In genomic region chr6:15727681-15728410, GRCm38 (mm10) we compare ENCODE assay signal across 10 mouse cellular contexts. TPM values are rescaled to one million over a fixed set of nuclear protein-coding genes. Genes with fewer than 3 reads are reported as not detected.
DNase-seq lines count a peak whose midpoint lies in the region; ATAC-seq and TF ChIP-seq lines count a peak whose summit lies in the region.
"Had no signal": no experiment of that assay in that cellular context is flagged by ENCODE, and none has a peak within 500 bp of the region (broad histone marks: within the 10 kb centered on the region; RNA-seq: fewer than 3 reads in every experiment).

No protein-coding gene starts in this region.

- no peak overlapping the region for H3K4me3 ChIP-seq in embryonic fibroblast, embryonic 13.5 days (ENCODE audit: insufficient read depth, low read length)
- no peak overlapping the region for H3K4me3 ChIP-seq in kidney, postnatal 0 days (replicated peaks; ENCODE audit: low read depth, low read length)
- H3K4me3 ChIP-seq: liver, embryonic 13.5 days had no signal

- no peaks in the 10 kb centered on the region for H3K27me3 ChIP-seq in kidney, postnatal 0 days (ENCODE audit: insufficient read depth, low read length)
- H3K27me3 ChIP-seq: liver, embryonic 13.5 days had no signal

- H3K9ac ChIP-seq in kidney, postnatal 0 days (ENCODE audit: low read depth, low read length) = no peak overlapping the region
- H3K9ac ChIP-seq: liver, embryonic 13.5 days had no signal

- H3K4me2 ChIP-seq in kidney, postnatal 0 days (ENCODE audit: low read length) = 0 out of 2 replicates have a peak overlapping the region, but pooled peaks have one; percentile 10
- H3K4me2 ChIP-seq: liver, embryonic 13.5 days had no signal

- H3K36me3 ChIP-seq in kidney, postnatal 0 days (ENCODE audit: insufficient read depth, low read length) = no peaks in the 10 kb centered on the region
- H3K36me3 ChIP-seq: liver, embryonic 13.5 days had no signal

- DNase-seq in heart, adult 11 months = peak; percentile 87
- DNase-seq in heart, adult 18-20 months = no peak
- peak; percentile 72 for DNase-seq in 3T3-L1 (ENCODE audit: low read depth, low spot score)
- peak; percentile 85 for DNase-seq in kidney, postnatal 0 days (ENCODE audit: low spot score)
- DNase-seq in layer of hippocampus, postnatal 14 days (ENCODE audit: low spot score in 2 of 2) = no peak
- DNase-seq in frontal cortex, postnatal 25 days (ENCODE audit: low spot score in 2 of 2) = no peak
- no peak for DNase-seq in retina, embryonic 14.5 days (ENCODE audit: low spot score)
- DNase-seq: liver, embryonic 13.5 days; thymus, adult 2 months had no signal

- 30% methylated on average over 4 of the region's 4 CpGs for whole genome bisulfite sequencing in kidney, postnatal 0 days

- ATAC-seq in kidney, postnatal 0 days (replicated peaks; ENCODE audit: low FRiP score, low read depth) = 0 out of 2 replicates have a peak, but pooled peaks have one; percentile 46

- H3K27ac ChIP-seq in embryonic fibroblast, embryonic 13.5 days (ENCODE audit: insufficient read depth, low read length) = peak overlapping the region; percentile 83
- peak overlapping the region; percentile 62 for H3K27ac ChIP-seq in kidney, postnatal 0 days
- H3K27ac ChIP-seq: liver, embryonic 13.5 days had no signal

- H3K4me1 ChIP-seq in embryonic fibroblast, embryonic 13.5 days (ENCODE audit: control insufficient read depth, insufficient read depth, low read length) = peaks cover 26% of the 10 kb centered on the region
- H3K4me1 ChIP-seq in kidney, postnatal 0 days (replicated peaks; ENCODE audit: insufficient read depth, low read length) = peaks cover 17% of the 10 kb centered on the region
- H3K4me1 ChIP-seq: liver, embryonic 13.5 days had no signal

- no peak for TF ChIP-seq POLR2A in embryonic fibroblast, embryonic 13.5 days (IDR thresholded peaks at IDR 0.05; ENCODE audit: low read depth, low read length)

- no peaks in the 10 kb centered on the region for H3K9me3 ChIP-seq in kidney, postnatal 0 days (replicated peaks; ENCODE audit: low read length)
- H3K9me3 ChIP-seq: liver, embryonic 13.5 days had no signal

- no peak for TF ChIP-seq CTCF in embryonic fibroblast, embryonic 13.5 days (IDR thresholded peaks at IDR 0.05; ENCODE audit: borderline replicate concordance, insufficient read depth, low read length)
- no peak for TF ChIP-seq CTCF in kidney, postnatal 0 days (IDR thresholded peaks at IDR 0.05; ENCODE audit: low read depth)

RNA-seq across cellular contexts. Expression of gene Mdfic, which starts 7.4 kb away (rescaled TPM):
- total RNA-seq in heart, adult 18-20 months (2021) = 10 to 100 TPM; 15.2 to 17.2 TPM
- polyA plus RNA-seq in embryonic fibroblast, embryonic 13.5 days (2011; ENCODE audit: insufficient read length, low read depth, missing spikeins) = 55.3 and 73.6 TPM in 2 replicates
- polyA plus RNA-seq in kidney, postnatal 0 days (2015; fragmentation: Nextera tagmentation; extraction: Ambion mirVana) = 4.4 and 4.6 TPM in 2 replicates
- 1 to 10 TPM; 3.7 to 5.2 TPM for total RNA-seq in layer of hippocampus, postnatal 14 days (2021)

Comparison
In these comparisons a context has a peak if more than half of its experiments do, and no peak if none do; other contexts are left out.
1. DNase-seq: peak in heart, adult 11 months (single experiment), 3T3-L1 (single experiment) and kidney, postnatal 0 days (single experiment); none in heart, adult 18-20 months (0 of 2), layer of hippocampus, postnatal 14 days (0 of 2), frontal cortex, postnatal 25 days (0 of 2) and retina, embryonic 14.5 days (single experiment).